Mouse (Mus musculus) small intestine, adult 2 months (tissue): Measurements from ENCODE around the gene Tk1.

ENCODE experiments used
- CTCF ChIP-seq: fragments of 200-500 bp; IDR thresholded peaks from 2 replicates; pipeline ENCODE4 v1.5.1; 2012; ENCODE audit warnings: low read depth, mild to moderate bottlenecking, control low read depth, inconsistent platforms, low read length, moderate library complexity, mixed read lengths; ENCODE audit not compliant: insufficient replicate concordance, insufficient read length; ENCODE audit errors: extremely low read depth
- POLR2A ChIP-seq: fragments of 200-500 bp; IDR thresholded peaks from 2 replicates; pipeline ENCODE4 v1.6.1; 2012; ENCODE audit warnings: low read depth, mild to moderate bottlenecking, control low read depth, inconsistent platforms, low read length, moderate library complexity

DNA sequence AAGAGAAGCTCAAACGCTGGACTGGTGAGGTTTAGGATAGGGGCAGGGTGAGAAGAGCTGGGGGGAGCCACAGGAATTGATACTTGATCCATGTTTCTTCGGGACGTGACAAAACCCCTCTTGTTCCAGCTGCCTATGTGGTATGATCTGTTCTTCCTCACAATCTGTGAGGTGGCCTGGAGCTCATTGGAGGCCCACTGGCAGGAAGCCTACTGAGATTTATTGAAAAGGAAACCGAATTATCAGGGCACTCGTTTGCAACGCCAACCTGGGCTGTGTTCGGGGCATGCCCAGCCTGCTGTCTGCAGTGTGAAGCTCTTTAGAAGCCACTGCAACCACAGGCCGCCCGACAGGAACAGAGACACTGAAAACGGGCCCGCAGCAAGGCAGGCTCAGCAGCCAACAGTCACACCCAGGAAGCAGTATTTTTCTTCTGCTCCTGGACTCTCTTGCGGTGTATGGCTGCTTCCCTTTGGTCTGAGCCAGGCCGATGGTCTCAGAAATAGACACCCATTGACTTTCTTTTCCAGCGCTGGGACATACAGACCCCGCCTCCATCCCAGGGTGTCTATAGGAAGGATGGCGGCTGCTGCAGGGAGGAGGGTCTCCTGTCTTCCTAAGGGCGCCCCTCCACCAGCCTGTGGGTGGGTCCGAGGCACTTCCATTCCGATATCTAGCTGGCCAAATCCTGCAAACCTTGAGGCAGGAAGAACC is 22.5 kb upstream of the Tk1 start:
- no peak for TF ChIP-seq CTCF
- TF ChIP-seq POLR2A: no peak
